Mouse (Mus musculus): ENCODE data around the gene Ccdc12. TPM values are rescaled to one million over a fixed set of nuclear protein-coding genes. Genes with fewer than 3 reads are reported as not detected.

The Ccdc12 gene
- polyA plus RNA-seq, 1 experiment from 2014 or later, result 138 TPM

DNA sequence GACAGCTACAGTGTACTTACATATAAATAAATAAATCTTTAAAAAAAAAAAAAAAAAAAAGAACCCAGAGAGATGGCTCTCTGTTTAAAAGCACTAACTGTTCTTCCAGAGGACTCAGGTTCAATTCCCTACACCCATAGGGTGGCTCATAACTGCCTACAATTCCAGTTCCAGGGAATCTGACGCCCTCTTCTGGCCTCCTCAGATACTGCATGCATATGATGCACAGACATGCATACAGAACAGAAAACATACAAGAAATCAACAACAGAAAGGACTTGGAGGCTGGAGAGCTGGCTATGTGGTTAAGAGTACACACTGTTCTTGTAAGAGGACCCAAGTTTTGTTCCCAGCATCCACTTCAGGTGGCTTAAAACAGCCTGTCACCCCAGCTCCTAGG, 81.8 kb downstream of the Ccdc12 start:
- WGBS, result 27% methylated on average over 1 of the region's 1 CpGs
- Histone ChIP-seq H3K36me3 (ENCODE audit: control insufficient read depth, insufficient read depth, low read length) (no peaks in the 10 kb centered on the region), H3K4me2 (replicated peaks; ENCODE audit: low read depth, low read length) (no peak overlapping the region), H3K4me1 (ENCODE audit: control insufficient read depth, insufficient read depth, low read length) (peaks cover 12% of the 10 kb centered on the region), H3K27ac (ENCODE audit: low read length) (no peak overlapping the region), H3K4me3 (ENCODE audit: low read depth, low read length) (no peak overlapping the region), H3K9me3 (ENCODE audit: control insufficient read depth, low read depth, low read length) (no peaks in the 10 kb centered on the region), H3K27me3 (ENCODE audit: control insufficient read depth, insufficient read depth, low read length) (no peaks in the 10 kb centered on the region), H3K9ac (replicated peaks; ENCODE audit: low read depth, low read length) (no peak overlapping the region)
- ATAC-seq (ENCODE audit: insufficient number of reproducible peaks, insufficient read depth, low FRiP score, low read depth), result no peak

DNA sequence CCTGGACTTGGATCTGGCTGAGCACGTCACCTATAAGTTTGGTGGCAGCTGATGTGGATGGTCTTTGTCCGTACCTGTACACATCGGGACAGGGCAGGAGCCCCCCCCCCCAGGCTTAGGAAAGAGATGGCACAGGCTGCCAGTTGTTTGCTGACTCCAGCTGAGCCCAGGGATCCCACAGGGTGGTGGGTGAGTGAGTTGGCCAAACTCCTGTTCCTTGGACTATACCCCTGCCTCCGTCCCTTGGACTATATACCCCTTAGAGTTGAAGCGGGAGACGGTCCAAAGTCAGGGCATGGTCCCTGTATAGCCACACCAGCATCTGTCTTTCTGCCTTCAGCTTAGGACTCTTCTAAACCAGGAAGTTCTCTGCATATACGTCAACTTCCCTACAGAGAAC, 83.7 kb downstream of the Ccdc12 start:
- no peak for ATAC-seq (ENCODE audit: insufficient number of reproducible peaks, insufficient read depth, low FRiP score, low read depth)
- Histone ChIP-seq H3K4me3 (ENCODE audit: low read depth, low read length) (no peak overlapping the region), H3K36me3 (ENCODE audit: control insufficient read depth, insufficient read depth, low read length) (no peaks in the 10 kb centered on the region), H3K9me3 (ENCODE audit: control insufficient read depth, low read depth, low read length) (no peaks in the 10 kb centered on the region), H3K4me2 (replicated peaks; ENCODE audit: low read depth, low read length) (no peak overlapping the region), H3K27me3 (ENCODE audit: control insufficient read depth, insufficient read depth, low read length) (peaks cover 8% of the 10 kb centered on the region; the same call in 1 of the 2 replicates), H3K4me1 (ENCODE audit: control insufficient read depth, insufficient read depth, low read length) (peaks cover 4% of the 10 kb centered on the region; the same call in 1 of the 2 replicates), H3K27ac (ENCODE audit: low read length) (no peak overlapping the region), H3K9ac (replicated peaks; ENCODE audit: low read depth, low read length) (no peak overlapping the region)
- 85% methylated on average over 7 of the region's 7 CpGs for WGBS

DNA sequence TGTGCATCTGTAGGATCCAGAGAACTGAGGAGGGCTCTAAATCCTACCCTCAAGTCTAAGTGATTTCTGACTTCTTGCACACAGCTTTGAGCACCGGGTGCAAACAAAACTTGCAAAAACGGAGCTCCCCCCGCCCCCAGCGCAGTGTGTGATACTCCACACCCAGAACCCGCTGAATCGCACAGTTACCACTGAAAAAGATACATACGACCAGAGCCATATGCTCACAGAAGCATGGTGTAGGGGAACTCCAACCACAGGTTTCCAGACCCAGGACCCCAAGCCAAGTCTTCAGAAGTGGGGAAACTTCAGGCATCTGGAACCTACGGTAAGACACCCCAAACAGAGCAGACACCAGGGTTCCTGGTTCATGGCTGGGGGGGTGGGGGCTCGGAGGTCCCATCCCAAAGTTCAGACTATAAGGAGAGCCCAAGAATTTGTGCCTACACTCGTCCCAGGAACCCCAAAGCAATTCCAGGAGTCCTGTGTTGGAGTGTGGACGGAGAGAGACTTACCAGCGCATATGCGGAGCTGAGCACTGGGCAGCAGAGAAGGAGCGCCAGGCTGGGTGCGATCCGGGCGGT, 85.5 kb downstream of the Ccdc12 start, which contains the start of gene Myl3:
Gene Myl3, plus strand, starts transcription at position 151 of the 584 bp plus-strand sequence.
- 5% methylated on average over 13 of the region's 17 CpGs for WGBS
- peaks cover 12% of the 10 kb centered on the region; the same call in 1 of the 2 replicates for H3K27me3 ChIP-seq (ENCODE audit: control insufficient read depth, insufficient read depth, low read length)
- no peaks in the 10 kb centered on the region for H3K9me3 ChIP-seq (ENCODE audit: control insufficient read depth, low read depth, low read length)
- H3K36me3 ChIP-seq (ENCODE audit: control insufficient read depth, insufficient read depth, low read length), result no peaks in the 10 kb centered on the region
- H3K9ac ChIP-seq (replicated peaks; ENCODE audit: low read depth, low read length), result peak within 1 kb of the TSS; percentile 58
- peak within 1 kb of the TSS; percentile 49 for H3K4me2 ChIP-seq (replicated peaks; ENCODE audit: low read depth, low read length)
- no peak for ATAC-seq (ENCODE audit: insufficient number of reproducible peaks, insufficient read depth, low FRiP score, low read depth)
- H3K4me1 ChIP-seq (ENCODE audit: control insufficient read depth, insufficient read depth, low read length), result no peaks in the 10 kb centered on the region
- H3K27ac ChIP-seq (ENCODE audit: low read length), result peak within 1 kb of the TSS; percentile 87
- H3K4me3 ChIP-seq (ENCODE audit: low read depth, low read length), result peak within 1 kb of the TSS; percentile 63

DNA sequence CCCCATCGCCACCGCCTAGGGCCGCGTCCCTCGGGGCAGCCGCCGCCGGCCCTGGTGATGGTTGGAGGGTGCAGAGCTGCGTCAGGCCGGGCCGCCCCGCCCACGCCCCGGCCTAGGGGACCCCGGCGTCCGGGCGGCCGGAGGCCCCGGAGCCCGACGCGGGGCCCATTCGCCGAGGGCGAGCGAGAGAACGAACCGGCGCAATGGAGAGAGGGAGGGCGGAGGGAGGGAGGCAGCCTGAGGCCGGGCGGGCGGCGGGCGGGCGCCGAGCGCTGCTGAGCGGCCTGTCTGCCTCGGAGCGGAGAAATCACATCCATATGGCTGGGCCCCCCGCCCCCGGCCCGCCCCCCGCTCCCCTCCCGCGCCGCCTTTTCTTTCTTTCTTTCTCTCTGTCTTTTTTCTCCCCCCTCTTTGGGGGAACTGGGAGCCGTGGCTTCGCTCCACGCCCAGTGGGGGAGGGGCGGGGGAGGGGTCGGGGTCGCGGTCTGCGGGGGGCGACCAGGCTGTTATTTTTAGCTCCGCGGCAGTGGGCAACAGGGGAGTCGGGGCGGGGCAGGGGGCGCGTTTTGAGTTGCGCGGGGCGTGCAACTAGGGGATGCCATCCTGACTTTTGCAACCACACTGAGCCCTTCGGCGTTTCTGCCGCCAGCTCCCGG, 86.1 kb downstream of the Ccdc12 start:
- under 1% methylated on average over 52 of the region's 71 CpGs for WGBS
- Histone ChIP-seq H3K27me3 (ENCODE audit: control insufficient read depth, insufficient read depth, low read length) (peaks cover 12% of the 10 kb centered on the region; the same call in 1 of the 2 replicates), H3K9me3 (ENCODE audit: control insufficient read depth, low read depth, low read length) (no peaks in the 10 kb centered on the region), H3K27ac (ENCODE audit: low read length) (peak overlapping the region; percentile 87), H3K4me1 (ENCODE audit: control insufficient read depth, insufficient read depth, low read length) (no peaks in the 10 kb centered on the region), H3K4me3 (ENCODE audit: low read depth, low read length) (peak overlapping the region; percentile 63), H3K36me3 (ENCODE audit: control insufficient read depth, insufficient read depth, low read length) (no peaks in the 10 kb centered on the region), H3K4me2 (replicated peaks; ENCODE audit: low read depth, low read length) (peak overlapping the region; percentile 49), H3K9ac (replicated peaks; ENCODE audit: low read depth, low read length) (peak overlapping the region; percentile 58)
- peak; percentile 72; the same call in 1 of the 2 replicates for ATAC-seq (ENCODE audit: insufficient number of reproducible peaks, insufficient read depth, low FRiP score, low read depth)

DNA sequence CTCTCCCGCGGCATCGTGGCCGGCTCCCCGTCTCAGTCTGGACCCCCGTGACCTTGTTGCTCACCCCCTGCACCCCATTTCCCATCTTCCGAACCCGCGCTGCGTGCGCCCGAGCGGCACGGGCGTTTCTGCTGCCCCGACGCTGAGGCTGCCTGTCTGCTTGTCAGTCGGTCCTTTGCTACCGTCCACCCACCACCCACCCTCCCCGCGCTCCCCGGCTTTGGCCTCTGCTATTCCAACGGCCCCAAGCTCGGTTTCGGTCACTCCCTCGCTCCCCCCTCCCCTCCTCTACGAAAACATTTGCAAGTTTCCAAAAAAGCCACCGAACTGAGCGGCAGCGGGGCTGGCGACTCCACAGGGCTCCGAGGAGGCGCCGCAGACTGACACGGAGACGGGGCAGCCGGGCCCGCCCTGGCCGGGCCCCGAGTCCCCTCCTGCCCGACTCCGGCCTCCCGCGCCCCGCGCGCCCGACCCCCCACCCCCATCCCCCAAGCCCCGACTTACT, 86.7 kb downstream of the Ccdc12 start:
- H3K9me3 ChIP-seq (ENCODE audit: control insufficient read depth, low read depth, low read length), result no peaks in the 10 kb centered on the region
- H3K27me3 ChIP-seq (ENCODE audit: control insufficient read depth, insufficient read depth, low read length), result peaks cover 12% of the 10 kb centered on the region; the same call in 1 of the 2 replicates
- H3K4me3 ChIP-seq (ENCODE audit: low read depth, low read length), result peak overlapping the region; percentile 63
- peak overlapping the region; percentile 87 for H3K27ac ChIP-seq (ENCODE audit: low read length)
- ATAC-seq (ENCODE audit: insufficient number of reproducible peaks, insufficient read depth, low FRiP score, low read depth), result peak; percentile 5; the same call in 1 of the 2 replicates
- no peaks in the 10 kb centered on the region for H3K36me3 ChIP-seq (ENCODE audit: control insufficient read depth, insufficient read depth, low read length)
- peak overlapping the region; percentile 58 for H3K9ac ChIP-seq (replicated peaks; ENCODE audit: low read depth, low read length)
- no peaks in the 10 kb centered on the region for H3K4me1 ChIP-seq (ENCODE audit: control insufficient read depth, insufficient read depth, low read length)
- peak overlapping the region; percentile 49 for H3K4me2 ChIP-seq (replicated peaks; ENCODE audit: low read depth, low read length)
- WGBS, result under 1% methylated on average over 46 of the region's 49 CpGs

DNA sequence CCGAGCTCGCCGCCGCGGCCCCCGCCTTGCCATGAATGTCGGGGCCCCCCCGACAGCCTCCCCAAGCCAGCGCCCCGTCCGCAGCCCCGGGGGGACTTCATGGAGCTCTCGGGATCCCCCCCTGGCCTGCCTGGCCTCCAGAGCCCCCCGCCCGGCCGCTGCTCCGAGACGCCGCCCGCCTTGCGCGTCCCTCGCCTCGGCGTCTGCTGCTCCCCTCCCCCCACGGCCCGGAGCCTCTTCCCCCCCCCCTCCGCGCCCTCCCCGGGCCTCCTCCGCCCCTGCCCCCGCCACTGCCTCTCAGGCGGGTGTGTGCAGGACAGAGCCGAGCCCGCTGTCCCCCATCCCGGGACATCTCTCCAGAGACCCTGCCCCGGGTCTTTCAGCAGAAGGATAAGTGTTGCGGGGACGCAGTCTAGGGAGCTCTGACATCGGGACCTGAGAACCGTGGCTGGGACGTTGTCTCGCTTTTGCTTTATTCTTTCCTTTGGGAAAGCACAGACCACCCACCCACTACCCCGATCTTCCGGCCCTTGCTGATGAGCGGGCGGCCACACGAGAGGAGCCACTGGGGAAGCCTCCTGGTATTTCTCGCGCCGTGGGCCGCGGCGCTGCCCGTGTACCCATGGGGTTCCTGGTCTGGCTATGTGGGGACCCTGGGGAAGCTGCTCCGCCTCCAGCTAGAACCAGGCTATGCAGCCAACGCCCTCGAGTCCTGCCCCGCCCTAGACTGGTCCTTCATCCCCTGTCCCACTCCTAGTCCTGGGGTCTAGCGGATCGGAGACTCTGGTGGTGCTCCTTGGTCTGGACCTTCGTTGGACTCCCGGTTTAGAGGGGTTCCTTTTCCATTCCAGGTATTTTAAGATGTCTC, 87.4 kb downstream of the Ccdc12 start:
- H3K4me2 ChIP-seq (replicated peaks; ENCODE audit: low read depth, low read length), result peak overlapping the region; percentile 49
- H3K9ac ChIP-seq (replicated peaks; ENCODE audit: low read depth, low read length), result peak overlapping the region; percentile 58
- no peaks in the 10 kb centered on the region for H3K9me3 ChIP-seq (ENCODE audit: control insufficient read depth, low read depth, low read length)
- 4% methylated on average over 46 of the region's 63 CpGs for WGBS
- peak; percentile 57; the same call in 1 of the 2 replicates for ATAC-seq (ENCODE audit: insufficient number of reproducible peaks, insufficient read depth, low FRiP score, low read depth)
- no peaks in the 10 kb centered on the region for H3K4me1 ChIP-seq (ENCODE audit: control insufficient read depth, insufficient read depth, low read length)
- peaks cover 12% of the 10 kb centered on the region; the same call in 1 of the 2 replicates for H3K27me3 ChIP-seq (ENCODE audit: control insufficient read depth, insufficient read depth, low read length)
- peak overlapping the region; percentile 63 for H3K4me3 ChIP-seq (ENCODE audit: low read depth, low read length)
- peak overlapping the region; percentile 87 for H3K27ac ChIP-seq (ENCODE audit: low read length)
- H3K36me3 ChIP-seq (ENCODE audit: control insufficient read depth, insufficient read depth, low read length), result no peaks in the 10 kb centered on the region

DNA sequence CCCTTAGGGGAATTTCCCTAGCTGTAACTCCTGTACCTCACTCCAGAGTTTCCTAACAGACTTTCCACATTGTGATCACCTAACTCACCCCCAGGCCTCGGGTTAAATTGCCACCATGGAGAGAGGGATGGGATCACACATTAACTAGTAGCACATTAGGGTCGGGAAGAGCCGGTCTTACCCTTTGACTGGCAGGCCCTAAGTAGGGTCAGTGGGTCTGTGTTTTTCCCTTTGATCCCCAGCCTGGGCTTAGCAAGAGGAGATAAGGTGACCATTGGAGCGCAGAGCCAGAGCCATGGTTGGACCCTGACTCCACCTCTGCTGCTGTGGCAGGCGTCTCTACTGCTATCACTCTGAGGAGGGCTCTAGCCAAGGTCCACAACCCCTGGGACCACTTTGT, 89.4 kb downstream of the Ccdc12 start:
- no peak overlapping the region for H3K27ac ChIP-seq (ENCODE audit: low read length)
- no peaks in the 10 kb centered on the region for H3K36me3 ChIP-seq (ENCODE audit: control insufficient read depth, insufficient read depth, low read length)
- no peak overlapping the region for H3K4me3 ChIP-seq (ENCODE audit: low read depth, low read length)
- peaks cover 1% of the 10 kb centered on the region; the same call in 1 of the 2 replicates for H3K4me1 ChIP-seq (ENCODE audit: control insufficient read depth, insufficient read depth, low read length)
- no peaks in the 10 kb centered on the region for H3K9me3 ChIP-seq (ENCODE audit: control insufficient read depth, low read depth, low read length)
- no peak overlapping the region for H3K9ac ChIP-seq (replicated peaks; ENCODE audit: low read depth, low read length)
- H3K27me3 ChIP-seq (ENCODE audit: control insufficient read depth, insufficient read depth, low read length), result peaks cover 12% of the 10 kb centered on the region; the same call in 1 of the 2 replicates
- 39% methylated on average over 5 of the region's 5 CpGs for WGBS
- no peak overlapping the region for H3K4me2 ChIP-seq (replicated peaks; ENCODE audit: low read depth, low read length)
- no peak for ATAC-seq (ENCODE audit: insufficient number of reproducible peaks, insufficient read depth, low FRiP score, low read depth)

DNA sequence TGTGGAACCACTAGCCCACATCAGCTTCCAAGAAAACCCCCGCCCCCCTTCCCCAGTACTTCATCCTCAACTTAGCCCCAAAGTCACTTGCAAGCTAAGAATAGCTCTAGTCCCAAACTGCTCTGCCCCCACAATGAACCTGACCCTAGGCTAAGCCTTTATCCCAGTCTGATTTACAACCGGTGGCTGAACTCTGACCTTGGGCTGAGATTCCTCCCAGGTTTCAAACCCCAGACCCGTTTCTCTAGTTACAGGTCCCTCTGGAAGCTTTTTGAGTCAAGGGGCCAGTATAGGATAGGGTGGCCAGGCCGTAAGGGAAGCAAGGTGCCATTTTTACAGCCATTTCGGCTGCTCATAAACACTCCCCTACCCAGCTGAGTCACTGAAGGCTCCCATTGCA, 89.9 kb downstream of the Ccdc12 start:
- H3K27ac ChIP-seq (ENCODE audit: low read length), result no peak overlapping the region
- WGBS, result 41% methylated on average over 5 of the region's 5 CpGs

More for the DNA sequence above, 89.9 kb downstream of the Ccdc12 start:
- Histone ChIP-seq H3K4me2 (replicated peaks; ENCODE audit: low read depth, low read length) (no peak overlapping the region), H3K4me3 (ENCODE audit: low read depth, low read length) (no peak overlapping the region), H3K9me3 (ENCODE audit: control insufficient read depth, low read depth, low read length) (no peaks in the 10 kb centered on the region), H3K36me3 (ENCODE audit: control insufficient read depth, insufficient read depth, low read length) (no peaks in the 10 kb centered on the region), H3K4me1 (ENCODE audit: control insufficient read depth, insufficient read depth, low read length) (peaks cover 6% of the 10 kb centered on the region; the same call in 1 of the 2 replicates), H3K27me3 (ENCODE audit: control insufficient read depth, insufficient read depth, low read length) (peaks cover 12% of the 10 kb centered on the region; the same call in 1 of the 2 replicates), H3K9ac (replicated peaks; ENCODE audit: low read depth, low read length) (no peak overlapping the region)
- ATAC-seq (ENCODE audit: insufficient number of reproducible peaks, insufficient read depth, low FRiP score, low read depth), result no peak
